Mouse (Mus musculus) adrenal gland, adult 2 months (tissue): ENCODE measurements around the gene Rbx1. TPM values are rescaled to one million over a fixed set of nuclear protein-coding genes. Genes with fewer than 3 reads are reported as not detected.
A peak's percentile ranks its signal among the peaks of the same experiment; 100 is the strongest.
"Not testable (repeated sequence)": the region's sequence is repeated elsewhere in the genome, so short reads cannot be mapped to it uniquely, and the experiment has no call there.

Experiments used
- DNase-seq: peaks from one replicate; pipeline ENCODE4 v3.0.0; 2021
- long read RNA-seq: library from polyadenylated mRNA; stranded (forward); transcript quantifications from one replicate; pipeline ENCODE4 v2.0.0, GENCODE M21; 2021
- polyA plus RNA-seq: library from polyadenylated mRNA; depleted of rRNA; stranded (reverse); fragments of >200 nt; gene quantifications from 2 replicates; pipeline ENCODE4 v1.2.3, GENCODE M21; 2012; rRNA removed
- total RNA-seq, 2 experiments: library from RNA; stranded (reverse); gene quantifications; 2 replicates each; pipeline ENCODE4 v1.2.3; 2021

Rbx1 gene
- 100 to 1,000 TPM; 128 to 150 TPM for total RNA-seq
- polyA plus RNA-seq: 13.8 and 16.8 TPM in 2 replicates
- long read RNA-seq, transcript Rbx1-201 (5 exons, 1,675 nt): major isoform, 168 of 186 reads
- long read RNA-seq, transcript Rbx1-203 (2 exons, 794 nt): minor isoform, 8 of 186 reads
- long read RNA-seq, transcript Rbx1-204 (5 exons, 651 nt): minor isoform, 7 of 186 reads
- long read RNA-seq, partial matches to known transcripts: 1 of 186 reads
- long read RNA-seq, other reads (novel, unspliced or antisense): 1 of 186 reads

GRCm38 (mm10) chr15:81465901-81466737 is at the start of gene Rbx1:
Rbx1 (plus strand) TSS chr15:81466296.
- peak; percentile 100 for DNase-seq

- DNase-seq: peak; percentile 81
These were observed 49.3 kb upstream of the Rbx1 start for GRCm38 (mm10) chr15:81416763-81417310.

DNA sequence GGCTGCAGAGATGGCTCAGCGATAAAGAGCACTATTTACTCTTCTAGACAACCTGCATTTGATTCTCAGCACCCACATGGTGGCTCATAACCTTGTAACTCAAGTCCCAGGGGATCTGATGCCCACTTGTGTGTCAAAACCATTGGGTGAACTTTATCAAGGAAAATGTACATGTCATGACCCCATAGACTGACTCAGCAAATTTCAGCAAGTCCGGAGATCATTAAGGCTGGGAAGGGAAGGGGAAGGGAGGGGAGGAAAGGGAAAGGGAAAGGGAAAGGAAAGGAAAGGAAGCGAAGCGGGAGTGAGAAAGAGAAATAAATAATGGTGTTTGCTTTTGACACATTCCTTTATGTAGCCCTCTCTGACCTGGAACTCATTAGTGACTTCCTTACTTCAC is 48.0 kb upstream of the Rbx1 start:
- DNase-seq: no peak

- DNase-seq: no peak
These were observed 44.6 kb upstream of the Rbx1 start for GRCm38 (mm10) chr15:81421454-81421853.

DNA sequence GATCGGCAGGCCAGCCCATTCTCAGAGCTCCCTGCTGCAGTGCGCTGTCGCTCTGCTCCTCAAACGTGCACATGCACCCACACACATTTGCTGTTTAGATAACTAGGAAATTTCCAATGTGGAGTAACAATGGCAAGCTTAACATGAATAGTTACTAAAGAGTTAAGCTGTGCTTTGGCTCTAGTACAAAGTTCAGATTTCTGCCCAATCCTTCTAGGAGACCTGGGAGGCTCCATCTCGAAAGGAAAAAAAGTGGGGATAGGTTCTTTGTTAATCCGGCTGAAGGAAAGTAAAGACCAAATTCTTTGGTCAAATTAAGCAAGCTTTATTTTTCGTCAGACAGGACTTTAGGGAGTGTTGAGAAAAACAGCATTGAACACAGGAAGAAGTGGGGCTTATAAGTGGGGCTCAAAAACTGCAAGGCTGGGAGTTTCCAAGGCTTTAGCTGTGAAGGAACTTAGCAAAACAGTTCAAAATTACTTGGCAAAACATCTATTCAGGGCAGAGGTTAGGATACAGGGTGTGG is 43.9 kb upstream of the Rbx1 start:
- DNase-seq: no peak

- DNase-seq: no peak
These were observed 40.8 kb upstream of the Rbx1 start for GRCm38 (mm10) chr15:81425311-81425710.

GRCm38 (mm10) chr15:81427947-81428346 is 38.1 kb upstream of the Rbx1 start:
- DNase-seq: no peak

DNA sequence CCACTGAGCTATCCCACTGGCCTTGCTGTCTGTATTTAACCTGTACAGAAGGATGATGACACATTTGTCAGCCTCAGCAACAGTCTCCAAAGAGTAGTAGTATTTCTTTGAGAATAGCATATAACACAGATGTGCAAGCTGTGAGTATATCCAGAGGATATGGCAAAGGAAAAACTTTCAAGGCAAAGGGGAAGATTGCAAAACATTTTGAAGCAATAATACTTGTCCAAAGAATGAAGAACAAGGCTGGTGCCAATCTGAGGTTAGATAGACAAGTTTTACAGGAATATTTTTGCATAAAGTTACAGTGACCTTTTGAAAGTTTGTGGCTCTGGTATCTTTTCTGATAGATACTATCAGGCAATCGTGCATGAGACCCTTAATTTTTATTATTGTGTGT is 34.9 kb upstream of the Rbx1 start:
- no peak for DNase-seq

DNA sequence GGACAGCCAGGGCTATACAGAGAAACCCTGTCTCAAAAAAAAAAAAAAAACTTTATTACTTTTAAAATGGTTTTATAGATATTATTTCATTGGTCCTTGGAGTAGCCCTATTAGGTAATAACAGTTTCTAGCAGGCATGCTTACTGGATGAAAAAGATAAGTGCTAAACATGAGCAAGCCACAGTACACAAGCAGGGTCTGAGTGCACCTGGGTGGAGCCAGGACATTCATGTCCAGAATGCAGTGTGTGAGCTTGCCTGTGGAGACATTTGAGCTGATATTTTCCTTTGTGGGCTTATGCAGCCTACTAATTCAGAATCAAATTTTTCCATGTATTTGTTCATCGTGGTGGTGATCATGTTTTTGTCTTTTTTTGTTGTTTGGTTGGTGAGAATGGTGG is 27.8 kb upstream of the Rbx1 start:
- no peak for DNase-seq

DNA sequence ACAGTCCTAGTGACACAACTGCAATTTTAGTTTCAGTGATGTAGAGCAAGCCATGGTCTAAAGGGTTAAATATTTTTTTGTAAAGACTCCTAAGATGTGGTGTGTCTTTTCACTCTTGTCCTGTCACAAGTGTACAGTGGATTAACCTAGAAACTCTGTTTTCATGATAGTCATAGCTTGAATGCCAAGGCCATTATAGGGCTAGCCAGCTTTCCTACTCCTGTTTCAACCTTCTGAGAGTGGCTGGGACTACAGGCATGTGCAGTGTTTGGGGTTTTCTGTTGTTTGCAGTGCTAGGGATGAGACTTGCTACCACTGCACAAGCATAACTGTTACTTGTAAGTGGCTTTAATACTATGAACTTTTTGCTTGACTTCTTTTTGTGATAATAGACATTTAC is 26.9 kb upstream of the Rbx1 start:
- peak; percentile 58 for DNase-seq

- DNase-seq: peak; percentile 60
These were observed 17.6 kb upstream of the Rbx1 start for GRCm38 (mm10) chr15:81448463-81448862.

- no peak for DNase-seq
These were observed 4.6 kb upstream of the Rbx1 start for GRCm38 (mm10) chr15:81461523-81461922.

GRCm38 (mm10) chr15:81465016-81465660 is 958 bp upstream of the Rbx1 start:
- DNase-seq: no peak

DNA sequence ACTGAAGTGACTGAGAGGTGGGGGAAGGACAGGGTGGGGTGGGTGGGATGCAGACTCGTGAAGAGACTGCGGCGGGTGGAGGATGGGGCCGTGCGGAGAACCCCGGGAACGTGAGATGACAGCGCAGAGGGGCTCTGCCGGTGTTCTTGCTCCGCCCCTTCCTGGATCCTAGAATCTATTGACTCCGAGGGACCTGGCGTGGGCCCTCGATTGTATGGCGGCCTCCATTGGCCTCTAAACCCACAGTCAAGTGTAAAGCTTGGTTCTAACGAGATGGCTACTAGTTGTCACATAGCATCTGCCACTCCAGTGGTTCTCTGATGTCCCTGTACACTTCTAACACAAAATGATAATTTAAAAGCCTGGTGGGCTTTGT is 630 bp downstream of the Rbx1 start:
- no peak for DNase-seq

DNA sequence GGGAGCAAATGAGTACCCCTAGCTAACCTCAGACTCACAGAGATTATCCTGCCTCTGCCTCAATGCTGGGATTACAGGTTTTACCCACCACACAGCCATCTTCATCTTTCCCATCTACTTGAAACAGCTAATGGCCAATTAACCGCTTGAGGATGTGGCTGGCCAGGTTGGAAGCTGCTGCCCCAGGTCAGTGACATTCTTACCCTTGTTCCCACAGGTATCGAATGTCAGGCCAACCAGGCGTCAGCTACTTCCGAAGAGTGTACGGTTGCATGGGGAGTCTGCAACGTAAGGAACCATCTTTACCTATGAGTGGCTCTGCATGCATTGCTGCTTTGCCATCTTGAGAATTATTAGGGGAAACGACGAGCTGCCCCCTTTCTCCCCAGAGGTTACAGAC is 4.6 kb downstream of the Rbx1 start:
- no peak for DNase-seq

DNA sequence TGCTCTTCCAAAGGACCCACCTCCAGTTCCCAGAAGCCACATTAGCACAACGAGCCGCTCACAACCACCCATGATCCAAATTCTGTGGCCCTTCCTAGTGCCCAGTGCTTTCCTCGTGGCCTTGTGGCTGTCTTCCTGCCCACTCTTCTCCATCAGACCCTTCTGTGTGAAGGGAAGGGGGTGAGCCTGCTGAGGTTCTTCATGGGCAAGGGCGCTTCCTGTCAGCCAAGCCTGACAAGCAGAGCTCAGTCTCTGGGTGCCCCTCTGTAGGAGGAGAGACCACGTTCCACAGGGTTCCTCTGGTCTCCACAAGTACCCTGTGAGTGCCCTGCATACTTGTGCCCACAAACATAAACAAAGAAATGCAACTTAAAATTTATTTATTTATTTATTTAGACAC is 6.2 kb downstream of the Rbx1 start:
- no peak for DNase-seq

- no peak for DNase-seq
These were observed 9.6 kb downstream of the Rbx1 start for GRCm38 (mm10) chr15:81475654-81476053.

DNA sequence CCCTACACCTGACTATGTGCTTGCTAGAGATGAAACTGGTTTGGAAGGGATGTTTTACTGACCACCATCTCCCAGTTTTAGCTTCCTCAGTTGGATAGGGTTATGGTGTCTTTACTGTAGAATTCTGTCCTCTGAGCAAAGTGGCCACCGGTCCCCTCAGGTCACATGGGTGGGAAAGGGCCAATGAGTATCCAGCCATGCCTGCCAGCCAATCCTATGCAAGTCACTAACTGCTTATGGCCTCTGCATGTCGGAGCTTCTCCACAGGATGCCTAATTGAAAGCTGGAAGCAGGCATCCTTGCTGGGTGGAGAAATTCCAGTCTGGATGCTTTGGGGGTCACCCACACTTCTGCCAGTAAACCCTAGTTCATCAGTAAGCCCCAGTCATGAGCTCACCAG is 10.5 kb downstream of the Rbx1 start:
- peak; percentile 42 for DNase-seq

DNA sequence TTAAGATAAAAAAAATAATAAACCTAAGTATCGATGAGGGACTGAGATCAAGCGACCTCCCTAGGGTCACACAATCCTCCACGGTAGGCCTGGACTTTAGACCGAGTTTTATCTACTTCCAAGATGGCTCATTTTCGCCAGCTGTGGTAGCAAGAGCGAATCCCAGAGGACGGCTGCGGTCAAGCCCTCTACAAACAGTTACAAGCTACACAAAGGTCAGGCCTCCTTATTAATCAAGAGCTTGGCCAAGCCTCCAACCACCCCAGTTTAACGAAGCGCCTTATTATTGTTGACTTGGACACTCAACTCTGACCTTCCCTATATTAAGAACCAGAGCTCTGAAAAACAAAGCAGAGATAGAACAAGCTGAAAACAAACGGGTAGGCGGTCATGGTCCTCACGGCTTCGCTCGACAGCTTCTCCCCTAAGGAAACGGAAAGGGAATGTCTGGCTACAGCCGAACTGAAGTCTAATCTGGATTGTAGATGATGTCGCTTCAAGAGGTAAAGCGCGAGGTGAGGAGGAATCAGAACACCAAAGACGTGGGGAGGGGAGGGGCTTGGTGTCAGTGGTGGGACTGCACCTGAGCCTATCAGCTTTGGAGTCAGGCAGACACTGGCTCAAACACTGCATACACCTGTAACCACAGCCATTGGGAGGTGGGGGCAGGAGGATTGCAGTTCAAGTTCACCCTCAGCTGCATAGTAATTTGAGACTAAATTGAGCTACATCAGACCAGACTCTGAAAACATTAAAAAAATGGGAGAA is 13.5 kb downstream of the Rbx1 start:
- no peak for DNase-seq

- DNase-seq: not testable (repeated sequence)
These were observed 14.2 kb downstream of the Rbx1 start for GRCm38 (mm10) chr15:81480284-81480683.

DNA sequence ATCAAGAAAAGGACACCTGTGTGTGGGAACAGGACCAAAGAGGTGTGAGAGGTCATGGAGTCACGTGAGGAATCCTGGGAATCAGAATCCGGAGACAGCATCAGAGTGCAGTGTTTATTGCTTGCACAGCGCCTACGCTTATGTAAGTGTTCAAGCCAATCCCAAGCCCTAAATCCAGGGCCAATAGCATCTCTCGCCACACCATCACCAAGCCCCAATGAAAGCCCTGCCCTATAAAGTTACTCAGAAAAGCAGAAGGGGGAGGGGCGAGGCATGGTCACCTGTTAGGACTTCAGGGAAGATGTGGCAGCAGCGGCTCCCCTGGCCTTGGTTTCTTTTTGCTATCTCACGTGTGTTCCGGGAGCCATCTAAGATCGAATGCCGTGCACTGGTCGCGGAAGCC is 14.9 kb downstream of the Rbx1 start:
- peak; percentile 42 for DNase-seq

DNA sequence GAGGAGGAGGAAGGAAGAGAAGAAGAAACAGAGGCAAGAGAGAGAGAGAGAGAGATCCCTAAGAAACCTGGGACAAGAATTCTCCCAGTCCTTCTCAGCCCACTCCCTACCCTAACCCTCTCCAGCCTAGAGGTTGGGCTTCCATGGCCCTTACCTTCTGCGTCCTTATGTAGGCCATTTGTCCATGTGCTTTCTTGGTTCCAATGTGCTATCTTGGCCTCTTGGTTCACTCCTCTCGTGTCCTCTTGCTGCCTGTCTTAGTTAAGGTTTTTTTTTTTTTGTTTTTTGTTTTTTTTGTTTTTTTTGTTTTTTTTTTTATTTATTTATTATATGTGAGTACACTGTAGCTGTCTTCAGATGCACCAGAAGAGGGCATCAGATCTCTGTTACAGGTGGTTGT is 16.9 kb downstream of the Rbx1 start:
- no peak for DNase-seq
